Mouse (Mus musculus) heart, embryonic 10.5 days (tissue): Measurements from ENCODE around the gene Supt4a. TPM values are rescaled to one million over a fixed set of nuclear protein-coding genes. Genes with fewer than 3 reads are reported as not detected.

Experiments
- DNase-seq: peaks from one replicate; pipeline ENCODE4 v3.0.0-alpha.2; 2017; ENCODE audit warnings: low spot score
- H3K27ac ChIP-seq: fragments of 300-500 bp; sonication (generic); 2 replicates; pipeline ENCODE4 v1.5.1; 2016; ENCODE audit warnings: mild to moderate bottlenecking
- H3K27me3 ChIP-seq: fragments of 300-500 bp; sonication (generic); 2 replicates; pipeline ENCODE4 v1.6.1; 2016; ENCODE audit warnings: mild to moderate bottlenecking; ENCODE audit not compliant: poor library complexity, insufficient read depth, severe bottlenecking
- H3K36me3 ChIP-seq: fragments of 300-500 bp; sonication (generic); 2 replicates; pipeline ENCODE4 v1.6.1; 2016; ENCODE audit warnings: mild to moderate bottlenecking, moderate library complexity
- H3K4me1 ChIP-seq: fragments of 300-500 bp; sonication (generic); 2 replicates; pipeline ENCODE4 v1.6.1; 2016; ENCODE audit warnings: mild to moderate bottlenecking
- H3K4me3 ChIP-seq: fragments of 300-500 bp; sonication (generic); 2 replicates; pipeline ENCODE4 v1.5.1; 2016; ENCODE audit warnings: mild to moderate bottlenecking, moderate library complexity
- H3K9me3 ChIP-seq: fragments of 300-500 bp; sonication (generic); 2 replicates; pipeline ENCODE4 v1.6.1; 2016; ENCODE audit warnings: mild to moderate bottlenecking, moderate library complexity
- WGBS: fragments of 180-500 bp; shearing (Covaris S2); methylation state at CpG from one replicate; pipeline ENCODE4 v1.1.7; 2016; 5-methylcytosine and 5-hydroxymethylcytosine counted together
- polyA plus RNA-seq: library from polyadenylated mRNA; unstranded; fragments of >200 nt; fragmentation: Nextera tagmentation; extraction: Ambion mirVana; gene quantifications from 2 replicates; pipeline ENCODE4 v1.2.1, GENCODE M21; 2016

Gene Supt4a
- polyA plus RNA-seq, 1 experiment from 2014 or later: 151 TPM

GRCm38 (mm10) chr11:87756251-87756820, 19.0 kb downstream of the Supt4a start:
- DNase-seq: no peak
- WGBS: 76% methylated on average over 15 of the region's 15 CpGs
- Histone ChIP-seq H3K27ac (peak overlapping the region; percentile 19), H3K36me3 (no peaks in the 10 kb centered on the region), H3K4me1 (peaks cover 23% of the 10 kb centered on the region), H3K9me3 (no peaks in the 10 kb centered on the region), H3K27me3 (peaks cover 21% of the 10 kb centered on the region), H3K4me3 (peak overlapping the region; percentile 46)

GRCm38 (mm10) chr11:87757001-87757954, 19.9 kb downstream of the Supt4a start:
- Histone ChIP-seq H3K4me3 (peak overlapping the region; percentile 46), H3K4me1 (peaks cover 16% of the 10 kb centered on the region), H3K27me3 (peaks cover 30% of the 10 kb centered on the region), H3K9me3 (no peaks in the 10 kb centered on the region), H3K36me3 (no peaks in the 10 kb centered on the region), H3K27ac (peak overlapping the region; percentile 19; the same call in 1 of the 2 replicates)
- no peak for DNase-seq
- WGBS: 80% methylated on average over 25 of the region's 25 CpGs

- Histone ChIP-seq H3K27ac (no peak overlapping the region), H3K36me3 (no peaks in the 10 kb centered on the region), H3K9me3 (no peaks in the 10 kb centered on the region), H3K4me3 (no peak overlapping the region), H3K4me1 (peaks cover 18% of the 10 kb centered on the region), H3K27me3 (peaks cover 41% of the 10 kb centered on the region)
- WGBS: 73% methylated on average over 7 of the region's 7 CpGs
- no peak for DNase-seq
Observed at GRCm38 (mm10) chr11:87758161-87758911, 21.0 kb downstream of the Supt4a start.

- peaks cover 48% of the 10 kb centered on the region for H3K27me3 ChIP-seq
- H3K4me3 ChIP-seq: no peak overlapping the region
- H3K4me1 ChIP-seq: peaks cover 23% of the 10 kb centered on the region
- no peaks in the 10 kb centered on the region for H3K36me3 ChIP-seq
- H3K27ac ChIP-seq: no peak overlapping the region
- 61% methylated on average over 4 of the region's 4 CpGs for WGBS
- DNase-seq: no peak
- no peaks in the 10 kb centered on the region for H3K9me3 ChIP-seq
Observed at GRCm38 (mm10) chr11:87758957-87759608, 21.7 kb downstream of the Supt4a start.

- peak; percentile 77 for DNase-seq
- no peak overlapping the region for H3K27ac ChIP-seq
- no peak overlapping the region for H3K4me3 ChIP-seq
- peaks cover 54% of the 10 kb centered on the region for H3K27me3 ChIP-seq
- peaks cover 23% of the 10 kb centered on the region for H3K4me1 ChIP-seq
- H3K36me3 ChIP-seq: no peaks in the 10 kb centered on the region
- WGBS: 7% methylated on average over 3 of the region's 3 CpGs
- no peaks in the 10 kb centered on the region for H3K9me3 ChIP-seq
Observed at GRCm38 (mm10) chr11:87759609-87760005, 22.3 kb downstream of the Supt4a start.

- 9% methylated on average over 23 of the region's 23 CpGs for WGBS
- H3K9me3 ChIP-seq: no peaks in the 10 kb centered on the region
- H3K4me3 ChIP-seq: no peak within 1 kb of the TSS
- H3K27ac ChIP-seq: no peak within 1 kb of the TSS
- peaks cover 25% of the 10 kb centered on the region for H3K4me1 ChIP-seq
- DNase-seq: no peak
- no peaks in the 10 kb centered on the region for H3K36me3 ChIP-seq
- H3K27me3 ChIP-seq: peaks cover 62% of the 10 kb centered on the region
Observed at GRCm38 (mm10) chr11:87760301-87761081, 23.1 kb downstream of the Supt4a start, which contains the start of gene Tspoap1. Gene Tspoap1, plus strand, starts transcription at chr11:87760541.

- WGBS: 64% methylated on average over 11 of the region's 11 CpGs
- Histone ChIP-seq H3K27ac (no peak overlapping the region), H3K27me3 (peaks cover 70% of the 10 kb centered on the region), H3K9me3 (no peaks in the 10 kb centered on the region), H3K4me1 (peaks cover 25% of the 10 kb centered on the region), H3K36me3 (no peaks in the 10 kb centered on the region), H3K4me3 (no peak overlapping the region)
- DNase-seq: no peak
Observed at GRCm38 (mm10) chr11:87761181-87761721, 23.9 kb downstream of the Supt4a start.

- 74% methylated on average over 14 of the region's 14 CpGs for WGBS
- no peak for DNase-seq
Observed at GRCm38 (mm10) chr11:87761806-87762701, 24.7 kb downstream of the Supt4a start.

GRCm38 (mm10) chr11:87762702-87763385, 25.5 kb downstream of the Supt4a start:
- Histone ChIP-seq H3K4me1 (peaks cover 25% of the 10 kb centered on the region), H3K36me3 (no peaks in the 10 kb centered on the region), H3K27ac (no peak overlapping the region), H3K4me3 (no peak overlapping the region), H3K9me3 (no peaks in the 10 kb centered on the region), H3K27me3 (peaks cover 86% of the 10 kb centered on the region)
- no peak for DNase-seq
- WGBS: 36% methylated on average over 12 of the region's 12 CpGs

More at GRCm38 (mm10) chr11:87761806-87762701, 24.7 kb downstream of the Supt4a start:
- Histone ChIP-seq H3K9me3 (no peaks in the 10 kb centered on the region), H3K4me3 (no peak overlapping the region), H3K4me1 (peaks cover 25% of the 10 kb centered on the region), H3K27me3 (peaks cover 78% of the 10 kb centered on the region), H3K36me3 (no peaks in the 10 kb centered on the region), H3K27ac (no peak overlapping the region)

GRCm38 (mm10) chr11:87763511-87763987, 26.2 kb downstream of the Supt4a start:
- H3K4me3 ChIP-seq: peak overlapping the region; percentile 62
- WGBS: 1% methylated on average over 17 of the region's 17 CpGs
- H3K9me3 ChIP-seq: no peaks in the 10 kb centered on the region
- H3K4me1 ChIP-seq: peaks cover 25% of the 10 kb centered on the region
- DNase-seq: no peak
- H3K27ac ChIP-seq: peak overlapping the region; percentile 59; the same call in 1 of the 2 replicates
- H3K27me3 ChIP-seq: peaks cover 93% of the 10 kb centered on the region
- no peaks in the 10 kb centered on the region for H3K36me3 ChIP-seq
